Mouse (Mus musculus) G1E (cell line): ENCODE data around the gene Ovol3.

ENCODE experiments used
- CTCF ChIP-seq: IDR thresholded peaks from 2 replicates; pipeline ENCODE4 v1.5.1; 2012; ENCODE audit warnings: low read depth, low read length, inconsistent platforms, mixed read lengths
- GATA2 ChIP-seq: IDR thresholded peaks from 2 replicates; pipeline ENCODE4 v1.6.1; 2012; ENCODE audit warnings: low read depth, low read length, inconsistent platforms, borderline replicate concordance

- TF ChIP-seq CTCF (no peak), GATA2 (no peak)
Observed at GRCm38 (mm10) chr7:30219293-30220007, 16.1 kb downstream of the Ovol3 start.
